Mouse (Mus musculus) stomach, embryonic 16.5 days (tissue): ENCODE results near the gene Cyp2w1. TPM values are rescaled to one million over a fixed set of nuclear protein-coding genes. Genes with fewer than 3 reads are reported as not detected.

Experiments
- ATAC-seq: fragments of 200-750 bp; cut with Nextera tagmentation; 2 replicates; pipeline ENCODE4 v1.8.0; 2017; ENCODE audit warnings: moderate number of reproducible peaks, moderate TSS enrichment; ENCODE audit not compliant: insufficient read depth, low FRiP score
- H3K27ac ChIP-seq: fragments of 300-500 bp; sonication (generic); 2 replicates; pipeline ENCODE4 v1.5.1; 2014; ENCODE audit warnings: low read length
- H3K27me3 ChIP-seq: fragments of 300-500 bp; sonication (generic); 2 replicates; pipeline ENCODE4 v1.6.1; 2014; ENCODE audit warnings: low read length, control low read depth, mixed read lengths; ENCODE audit not compliant: control insufficient read depth, insufficient read depth
- H3K36me3 ChIP-seq: fragments of 300-500 bp; sonication (generic); 2 replicates; pipeline ENCODE4 v1.6.1; 2014; ENCODE audit warnings: low read length; ENCODE audit not compliant: control insufficient read depth, insufficient read depth
- H3K4me1 ChIP-seq: fragments of 300-500 bp; sonication (generic); 2 replicates; pipeline ENCODE4 v1.6.1; 2014; ENCODE audit warnings: low read length, control low read depth, mixed read lengths; ENCODE audit not compliant: control insufficient read depth, insufficient read depth
- H3K4me2 ChIP-seq: fragments of 300-500 bp; sonication (generic); 2 replicates; pipeline ENCODE4 v1.6.1; 2014; ENCODE audit warnings: low read depth, low read length, mixed read lengths
- H3K4me3 ChIP-seq: fragments of 300-500 bp; sonication (generic); replicated peaks from 2 replicates; pipeline ENCODE4 v1.5.1; 2014; ENCODE audit warnings: mild to moderate bottlenecking, low read length
- H3K9ac ChIP-seq: fragments of 300-500 bp; sonication (generic); 2 replicates; pipeline ENCODE4 v1.6.1; 2014; ENCODE audit warnings: low read length
- H3K9me3 ChIP-seq: fragments of 300-500 bp; sonication (generic); replicated peaks from 2 replicates; pipeline ENCODE4 v1.6.1; 2016; ENCODE audit warnings: low read length, control low read depth; ENCODE audit not compliant: control insufficient read depth
- WGBS: fragments of 180-500 bp; shearing (Covaris S2); extraction: QIAGEN DNeasy Blood & Tissue Kit; methylation state at CpG from one replicate; pipeline ENCODE4 v1.1.7; 2014; 5-methylcytosine and 5-hydroxymethylcytosine counted together
- polyA plus RNA-seq: library from polyadenylated mRNA; unstranded; fragments of >200 nt; fragmentation: Nextera tagmentation; extraction: Ambion mirVana; gene quantifications from 2 replicates; pipeline ENCODE4 v1.2.1, GENCODE M21; 2015

Gene Cyp2w1
- polyA plus RNA-seq, 1 experiment from 2014 or later, result 11.4 TPM

- ATAC-seq, result no peak
- Histone ChIP-seq H3K4me2 (no peak overlapping the region), H3K9ac (0 out of 2 replicates have a peak overlapping the region, but pooled peaks have one; percentile 19), H3K9me3 (no peaks in the 10 kb centered on the region), H3K27ac (no peak overlapping the region), H3K4me1 (peaks cover 21% of the 10 kb centered on the region), H3K4me3 (no peak overlapping the region), H3K27me3 (no peaks in the 10 kb centered on the region), H3K36me3 (no peaks in the 10 kb centered on the region)
- 82% methylated on average over 11 of the region's 11 CpGs for WGBS
These were observed 39.0 kb downstream of the Cyp2w1 start for GRCm38 (mm10) chr5:139391309-139391990.

- H3K36me3 ChIP-seq, result no peaks in the 10 kb centered on the region
- no peak overlapping the region for H3K4me2 ChIP-seq
- peaks cover 21% of the 10 kb centered on the region for H3K4me1 ChIP-seq
- no peaks in the 10 kb centered on the region for H3K27me3 ChIP-seq
- no peak overlapping the region for H3K9ac ChIP-seq
- H3K4me3 ChIP-seq, result no peak overlapping the region
- no peak for ATAC-seq
- H3K9me3 ChIP-seq, result no peaks in the 10 kb centered on the region
- WGBS, result 92% methylated on average over 37 of the region's 37 CpGs
- no peak overlapping the region for H3K27ac ChIP-seq
These were observed 40.1 kb downstream of the Cyp2w1 start for GRCm38 (mm10) chr5:139392219-139393196.

GRCm38 (mm10) chr5:139393197-139393588 is 40.8 kb downstream of the Cyp2w1 start:
- H3K4me2 ChIP-seq, result no peak overlapping the region
- H3K27me3 ChIP-seq, result no peaks in the 10 kb centered on the region
- H3K4me3 ChIP-seq, result no peak overlapping the region
- WGBS, result 93% methylated on average over 16 of the region's 16 CpGs
- H3K36me3 ChIP-seq, result no peaks in the 10 kb centered on the region
- H3K9ac ChIP-seq, result no peak overlapping the region
- peaks cover 19% of the 10 kb centered on the region for H3K4me1 ChIP-seq
- ATAC-seq, result no peak
- no peaks in the 10 kb centered on the region for H3K9me3 ChIP-seq
- H3K27ac ChIP-seq, result no peak overlapping the region

- Histone ChIP-seq H3K4me1 (peaks cover 8% of the 10 kb centered on the region), H3K4me3 (no peak overlapping the region), H3K4me2 (no peak overlapping the region), H3K27me3 (no peaks in the 10 kb centered on the region), H3K9ac (no peak overlapping the region), H3K27ac (no peak overlapping the region), H3K36me3 (no peaks in the 10 kb centered on the region), H3K9me3 (no peaks in the 10 kb centered on the region)
- no peak for ATAC-seq
- 51% methylated on average over 7 of the region's 7 CpGs for WGBS
These were observed 42.0 kb downstream of the Cyp2w1 start for GRCm38 (mm10) chr5:139394399-139394798.

- no peak for ATAC-seq
- H3K27ac ChIP-seq, result no peak overlapping the region
- H3K9me3 ChIP-seq, result no peaks in the 10 kb centered on the region
- H3K4me1 ChIP-seq, result no peaks in the 10 kb centered on the region
- H3K9ac ChIP-seq, result no peak overlapping the region
- H3K36me3 ChIP-seq, result no peaks in the 10 kb centered on the region
- no peak overlapping the region for H3K4me2 ChIP-seq
- no peak overlapping the region for H3K4me3 ChIP-seq
- 91% methylated on average over 4 of the region's 4 CpGs for WGBS
- no peaks in the 10 kb centered on the region for H3K27me3 ChIP-seq
These were observed 43.1 kb downstream of the Cyp2w1 start for GRCm38 (mm10) chr5:139395528-139395927.

- no peaks in the 10 kb centered on the region for H3K27me3 ChIP-seq
- H3K9ac ChIP-seq, result no peak overlapping the region
- 85% methylated on average over 4 of the region's 4 CpGs for WGBS
- ATAC-seq, result no peak
- no peaks in the 10 kb centered on the region for H3K9me3 ChIP-seq
- no peaks in the 10 kb centered on the region for H3K36me3 ChIP-seq
- H3K27ac ChIP-seq, result no peak overlapping the region
- no peaks in the 10 kb centered on the region for H3K4me1 ChIP-seq
- no peak overlapping the region for H3K4me3 ChIP-seq
- no peak overlapping the region for H3K4me2 ChIP-seq
These were observed 45.0 kb downstream of the Cyp2w1 start for GRCm38 (mm10) chr5:139397359-139397916.

- Histone ChIP-seq H3K4me2 (no peak overlapping the region), H3K9ac (no peak overlapping the region), H3K36me3 (no peaks in the 10 kb centered on the region), H3K4me3 (no peak overlapping the region), H3K4me1 (no peaks in the 10 kb centered on the region), H3K27me3 (no peaks in the 10 kb centered on the region), H3K9me3 (no peaks in the 10 kb centered on the region), H3K27ac (no peak overlapping the region)
- 38% methylated on average over 5 of the region's 5 CpGs for WGBS
- peak; percentile 56; the same call in 1 of the 2 replicates for ATAC-seq
These were observed 45.7 kb downstream of the Cyp2w1 start for GRCm38 (mm10) chr5:139397959-139398753.

- no peak for ATAC-seq
- 79% methylated on average over 5 of the region's 5 CpGs for WGBS
- Histone ChIP-seq H3K36me3 (no peaks in the 10 kb centered on the region), H3K4me3 (no peak overlapping the region), H3K4me1 (no peaks in the 10 kb centered on the region), H3K27ac (no peak overlapping the region), H3K9ac (no peak overlapping the region), H3K27me3 (no peaks in the 10 kb centered on the region), H3K4me2 (no peak overlapping the region), H3K9me3 (no peaks in the 10 kb centered on the region)
These were observed 46.4 kb downstream of the Cyp2w1 start for GRCm38 (mm10) chr5:139398786-139399185.
